Mouse (Mus musculus) neutrophil, adult 5-6 weeks (primary cell): Measurements from ENCODE around the gene Syt6. TPM values are rescaled to one million over a fixed set of nuclear protein-coding genes. Genes with fewer than 3 reads are reported as not detected.

Experiments used
- ATAC-seq: fragments of 151-379, 151-347 bp; 2 replicates; pipeline ENCODE4 v1.8.0; 2017; ENCODE audit warnings: mild to moderate bottlenecking, moderate TSS enrichment; ENCODE audit not compliant: insufficient number of reproducible peaks, poor library complexity, low FRiP score, severe bottlenecking; ENCODE audit errors: extremely low read depth
- total RNA-seq: library from RNA; stranded (forward); fragments of 200-1000 nt; gene quantifications from 2 replicates; pipeline ENCODE4 v1.2.3, GENCODE M21; 2017

The Syt6 gene
- total RNA-seq, 1 experiment from 2014 or later, result 0.47 TPM

DNA sequence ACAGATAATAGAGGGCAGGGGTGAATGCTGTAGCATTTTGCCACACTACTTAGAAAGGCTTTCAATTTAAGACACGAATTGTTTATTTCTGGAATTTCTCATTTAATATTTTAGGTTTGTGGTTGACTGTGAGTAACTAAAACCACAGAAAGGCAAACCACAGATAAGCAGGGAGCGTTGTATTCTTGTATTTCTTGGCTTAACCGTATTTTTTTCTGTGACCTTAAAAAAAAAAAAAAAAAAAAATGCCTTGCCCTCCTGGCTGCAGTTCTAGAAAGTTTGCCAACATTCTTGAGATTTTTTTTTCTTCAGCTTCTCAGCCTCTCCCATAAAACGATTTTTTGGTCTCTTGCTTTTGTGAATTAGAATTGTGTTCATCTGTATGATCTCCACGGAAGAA lies 18.6 kb downstream of the Syt6 start:
- ATAC-seq, result no peak

DNA sequence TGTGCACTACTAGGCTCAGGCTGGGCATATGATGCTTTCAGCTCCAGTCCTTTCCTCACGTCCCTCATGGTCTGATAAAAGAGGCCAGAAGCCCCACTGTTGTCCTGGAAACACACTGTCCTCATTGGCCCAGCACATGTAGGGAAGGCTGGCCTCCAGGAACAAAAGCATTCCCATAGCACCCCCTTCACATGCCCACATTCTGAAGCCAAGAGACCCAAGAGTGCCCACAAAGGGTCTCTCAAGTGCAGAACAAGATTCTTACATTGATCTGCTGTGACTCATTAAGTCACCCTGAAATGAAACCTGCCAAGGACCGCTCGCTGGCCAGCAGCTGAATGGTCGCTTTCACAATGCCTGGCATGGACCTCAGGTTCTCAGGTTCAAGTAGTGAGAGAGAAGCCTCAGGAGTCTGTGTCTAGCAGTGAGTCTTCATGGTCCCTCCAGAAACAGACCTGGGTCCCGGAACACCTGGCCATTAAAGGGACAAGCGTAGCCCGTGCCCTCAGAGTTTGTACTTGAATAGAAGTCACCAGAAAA lies 20.3 kb downstream of the Syt6 start:
- ATAC-seq, result no peak

DNA sequence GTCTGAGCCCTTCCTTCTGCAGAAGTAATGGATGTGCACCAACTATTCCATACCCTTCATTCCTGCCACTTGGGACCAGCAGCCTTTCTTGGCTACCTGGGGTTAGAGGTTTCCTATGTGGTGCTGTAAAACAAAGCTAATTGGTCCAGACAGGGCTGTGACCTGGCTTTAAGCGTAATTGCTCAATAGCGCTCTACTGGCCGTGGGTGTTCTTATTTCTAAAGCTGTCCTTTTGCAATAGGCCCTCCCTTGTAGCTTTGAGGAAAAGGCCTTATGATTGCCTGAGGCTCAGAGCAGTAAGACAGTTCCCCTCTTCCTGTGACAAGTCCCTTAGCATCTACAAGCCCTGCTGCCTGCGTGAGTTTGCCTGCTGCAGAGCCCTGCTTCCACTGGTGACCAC lies 22.6 kb downstream of the Syt6 start:
- ATAC-seq, result no peak

DNA sequence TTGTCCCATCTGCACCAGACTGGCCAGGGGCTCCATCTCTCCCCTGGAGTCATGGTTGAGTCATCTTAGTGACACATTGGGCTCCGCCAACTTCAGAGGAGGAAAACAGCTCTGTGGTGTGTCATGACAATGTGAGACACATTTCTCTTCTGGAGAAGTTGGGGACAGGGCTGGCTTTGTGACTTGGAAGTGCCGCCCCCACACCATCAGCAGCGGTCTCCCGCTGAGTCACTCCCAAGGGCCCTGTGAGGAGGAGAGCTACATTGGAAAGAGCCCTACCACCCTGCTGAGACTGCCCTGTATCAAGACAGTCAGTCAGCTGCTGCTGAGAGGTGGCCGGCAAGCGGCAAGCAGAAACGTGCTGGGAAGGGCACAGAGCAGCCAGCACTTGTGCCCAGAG lies 26.0 kb downstream of the Syt6 start:
- ATAC-seq, result no peak

DNA sequence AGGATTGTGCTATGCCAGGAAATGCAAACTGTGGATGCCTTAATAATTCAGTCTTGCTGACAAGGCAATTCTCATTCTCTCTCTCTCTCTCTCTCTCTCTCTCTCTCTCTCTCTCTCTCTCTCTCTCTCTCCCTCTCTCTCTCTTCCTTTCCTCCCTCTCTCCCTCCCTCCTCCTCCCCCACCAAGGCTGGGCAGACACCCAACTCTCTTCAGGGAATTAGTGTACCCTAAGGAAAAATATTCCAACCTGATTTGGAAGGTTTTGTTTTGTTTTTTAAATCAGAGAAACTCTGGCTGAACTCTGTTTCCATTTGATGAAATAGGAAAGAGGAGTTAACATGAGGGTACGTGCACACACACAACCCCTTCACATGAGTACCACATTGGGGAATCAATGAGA lies 26.5 kb downstream of the Syt6 start:
- no peak for ATAC-seq

DNA sequence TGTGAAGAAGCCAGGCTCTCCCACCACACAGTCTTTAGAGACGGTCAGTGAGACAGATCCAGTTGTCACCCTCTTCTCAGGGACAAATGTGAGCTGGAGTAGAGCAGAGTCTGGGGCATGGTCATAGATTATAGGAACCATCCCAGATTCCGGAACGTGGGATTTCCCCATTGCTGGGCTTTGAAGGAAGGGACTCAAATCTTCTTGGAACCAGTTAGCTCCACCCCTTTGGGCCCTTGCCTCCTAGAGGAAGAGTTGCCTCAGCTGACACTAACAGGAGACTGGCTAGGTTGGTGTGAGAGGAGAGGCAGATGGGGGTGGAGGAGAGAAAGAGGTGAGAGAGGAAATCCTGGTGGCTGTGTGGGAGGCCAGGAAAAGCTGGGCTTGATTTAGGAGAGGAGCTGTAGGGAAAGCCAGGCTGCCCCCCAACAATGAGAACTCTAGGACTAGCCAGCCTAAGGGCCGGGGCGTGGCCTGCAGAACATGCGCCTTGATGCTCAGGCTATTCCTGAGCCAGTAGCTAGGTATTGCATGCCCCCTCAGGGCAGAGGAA lies 31.1 kb downstream of the Syt6 start:
- ATAC-seq, result no peak

DNA sequence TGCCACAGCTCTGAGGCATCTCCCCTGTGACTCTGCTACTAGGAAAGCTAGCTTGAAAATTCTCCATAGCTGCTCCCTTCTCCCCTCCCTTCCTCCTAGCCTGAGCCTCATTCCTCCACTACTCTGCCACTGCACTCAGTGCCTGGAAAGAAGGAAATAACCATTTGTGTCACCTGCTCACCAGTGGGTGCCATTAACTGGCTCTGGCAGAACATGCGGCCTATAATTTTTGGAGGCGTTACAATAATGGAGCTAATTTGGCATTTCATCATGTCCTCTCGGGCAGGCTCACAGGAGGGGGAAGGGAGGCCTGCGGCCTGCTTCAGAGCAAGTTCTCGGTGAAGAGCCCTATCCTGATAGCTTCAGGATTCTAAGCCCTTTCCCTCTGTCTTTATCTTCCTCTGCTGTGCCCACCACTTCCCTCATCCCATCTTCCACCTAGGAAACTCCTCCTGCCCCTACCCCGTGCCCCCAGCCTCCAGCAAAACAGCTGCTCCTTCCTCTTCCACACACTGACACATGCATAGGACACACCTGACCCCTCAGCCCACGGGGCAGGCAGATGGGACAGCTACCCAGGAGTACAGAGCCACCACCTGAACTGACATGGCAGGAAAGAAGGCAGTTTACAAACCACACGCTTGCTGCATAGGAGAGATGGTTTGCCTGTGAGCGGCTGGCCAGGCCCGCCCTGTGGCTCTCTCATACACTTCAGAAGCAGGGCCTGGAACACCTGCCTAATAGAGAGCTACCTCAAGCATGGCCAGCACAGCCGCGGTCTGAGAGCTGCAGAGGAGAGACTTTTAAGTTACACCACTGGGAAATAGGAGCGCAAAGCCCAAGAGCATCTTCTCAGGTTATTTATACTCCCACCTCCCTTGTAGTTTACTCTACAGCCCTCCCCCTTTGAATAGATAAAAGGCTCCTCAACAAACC lies 31.9 kb downstream of the Syt6 start:
- no peak for ATAC-seq

DNA sequence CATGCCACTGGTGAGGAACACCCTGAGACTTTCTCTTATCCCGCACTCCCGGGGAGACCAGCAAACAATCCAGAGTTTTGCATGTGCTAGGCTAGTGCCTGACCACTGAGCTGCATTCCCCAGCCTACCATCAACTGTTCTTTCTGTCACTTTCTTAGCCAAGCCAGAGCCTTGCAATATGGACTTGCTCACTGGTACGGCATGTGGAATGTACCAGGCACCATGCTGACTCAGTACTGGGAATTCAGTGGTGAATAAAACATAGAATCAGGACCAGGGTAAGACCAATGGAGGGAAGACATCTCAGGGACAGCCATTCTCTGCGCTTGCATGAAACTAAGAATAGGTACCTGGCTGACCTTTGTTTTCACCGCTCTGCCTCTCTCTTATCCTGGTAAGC lies 35.2 kb downstream of the Syt6 start:
- ATAC-seq, result no peak

DNA sequence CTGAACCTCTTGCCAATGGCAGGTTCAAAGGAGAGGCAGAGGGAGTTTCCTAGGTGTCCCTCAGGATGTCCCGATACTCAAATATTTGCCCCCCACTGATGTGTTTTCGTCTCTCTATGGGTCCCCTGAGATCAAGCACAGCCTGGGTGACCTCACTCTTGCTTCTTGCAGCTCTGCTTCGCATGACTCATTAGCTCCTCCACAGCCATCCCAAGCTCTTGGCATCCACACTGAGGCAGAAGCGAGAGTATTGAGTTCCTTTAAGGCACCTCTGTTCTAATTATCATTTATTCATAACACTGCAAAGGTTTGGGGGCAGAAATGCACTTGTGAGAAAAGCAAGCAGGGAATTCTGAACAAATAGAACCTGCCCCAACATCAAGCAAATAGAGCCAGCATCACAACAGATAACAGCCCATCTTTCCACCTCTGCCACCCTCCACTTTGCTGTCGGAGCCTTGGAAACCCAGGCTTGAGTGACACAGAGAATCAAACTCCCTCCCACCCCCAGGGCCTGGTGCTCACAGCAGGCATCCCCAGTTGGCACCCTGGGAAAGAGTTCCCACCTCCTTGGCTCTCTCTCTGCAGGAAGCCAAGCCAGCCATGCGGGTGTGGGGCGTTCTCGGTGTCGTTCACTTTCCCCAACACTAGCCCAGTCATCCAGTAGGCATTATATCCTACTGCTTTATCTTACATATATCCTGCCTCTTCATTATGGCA lies 37.8 kb downstream of the Syt6 start:
- no peak for ATAC-seq

DNA sequence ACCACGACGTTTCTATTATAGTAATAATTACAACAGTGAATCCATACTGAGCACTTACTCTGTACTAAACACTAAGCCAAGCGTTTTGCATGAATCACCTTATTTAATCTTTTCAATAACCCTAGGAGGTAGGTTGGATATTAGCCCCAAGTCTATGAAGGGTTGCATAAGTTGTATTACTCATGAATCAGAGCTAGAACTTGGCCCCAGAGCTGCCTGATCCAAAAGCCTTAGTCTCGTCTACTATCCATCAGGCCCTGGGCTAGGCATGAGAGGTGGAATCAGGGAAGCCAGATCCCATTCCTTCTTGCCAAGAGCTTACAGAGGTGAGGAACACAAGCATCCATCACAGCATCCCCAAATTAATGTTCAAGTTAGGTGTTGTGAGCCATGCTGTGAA lies 40.6 kb downstream of the Syt6 start:
- no peak for ATAC-seq

DNA sequence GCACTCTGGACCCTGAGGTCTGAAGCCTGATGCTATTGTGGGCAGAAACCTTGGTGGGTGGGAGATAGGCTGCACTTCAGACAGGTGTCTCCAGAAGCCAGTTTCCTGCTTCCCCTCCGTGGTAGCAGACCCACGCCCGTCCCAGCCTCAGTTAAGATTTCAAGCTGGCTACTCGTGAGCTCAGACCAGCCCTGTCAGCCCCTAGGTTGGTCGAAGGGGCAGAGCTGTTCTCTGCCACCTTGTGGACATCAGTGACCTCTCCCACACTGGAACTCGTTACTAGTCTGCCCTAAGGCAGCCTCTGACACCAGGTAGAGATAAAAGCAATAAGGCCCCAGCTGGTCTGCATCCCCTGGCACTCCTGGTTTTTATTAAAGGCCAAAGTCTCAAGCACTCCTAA lies 42.0 kb downstream of the Syt6 start:
- no peak for ATAC-seq

DNA sequence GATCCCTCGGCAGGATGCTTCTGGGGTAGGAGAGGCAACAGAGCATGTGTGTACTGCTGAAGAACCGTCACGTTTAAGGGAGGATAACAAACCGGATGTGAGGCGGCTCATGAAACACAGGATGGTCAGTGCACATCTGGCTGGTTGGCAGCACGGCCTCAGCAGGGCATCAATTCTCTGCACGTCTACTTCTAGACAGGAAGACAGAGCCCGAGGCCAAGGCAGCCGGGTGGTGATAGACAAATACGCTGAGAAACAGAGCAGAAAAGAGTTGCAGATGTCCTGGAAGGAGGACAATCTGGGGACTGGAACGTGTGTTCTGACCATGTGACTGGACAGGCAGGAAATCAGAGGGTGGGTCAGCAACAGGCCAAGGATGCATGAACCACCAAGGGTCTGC lies 45.1 kb downstream of the Syt6 start:
- no peak for ATAC-seq

DNA sequence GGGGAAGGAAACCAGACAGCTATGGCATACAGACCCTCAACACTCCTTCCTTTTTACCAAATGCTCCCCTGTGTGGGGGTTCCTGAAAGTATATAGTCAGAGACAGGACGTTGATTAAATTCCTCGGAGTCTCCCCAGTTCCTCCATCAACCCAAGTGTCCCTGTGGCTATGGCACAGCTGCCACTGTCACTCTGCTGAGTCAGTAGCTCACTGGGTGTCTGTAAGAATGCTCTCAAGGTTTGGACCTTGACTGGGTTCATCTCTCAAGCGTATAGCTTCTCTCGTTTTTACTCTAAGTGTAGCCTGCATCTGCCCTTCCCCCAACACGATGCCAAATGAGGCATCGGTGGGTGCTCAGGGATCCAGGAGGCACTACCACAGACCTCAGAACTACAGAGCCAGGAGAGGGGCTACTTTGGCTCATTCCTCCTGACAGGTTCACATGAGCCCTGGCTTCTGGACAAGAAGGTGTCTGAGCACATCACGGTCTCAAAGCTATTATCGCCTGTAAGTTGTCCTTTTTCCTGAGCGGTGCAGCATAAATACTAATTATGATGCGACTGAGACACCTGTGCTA lies 49.0 kb downstream of the Syt6 start:
- ATAC-seq, result no peak

DNA sequence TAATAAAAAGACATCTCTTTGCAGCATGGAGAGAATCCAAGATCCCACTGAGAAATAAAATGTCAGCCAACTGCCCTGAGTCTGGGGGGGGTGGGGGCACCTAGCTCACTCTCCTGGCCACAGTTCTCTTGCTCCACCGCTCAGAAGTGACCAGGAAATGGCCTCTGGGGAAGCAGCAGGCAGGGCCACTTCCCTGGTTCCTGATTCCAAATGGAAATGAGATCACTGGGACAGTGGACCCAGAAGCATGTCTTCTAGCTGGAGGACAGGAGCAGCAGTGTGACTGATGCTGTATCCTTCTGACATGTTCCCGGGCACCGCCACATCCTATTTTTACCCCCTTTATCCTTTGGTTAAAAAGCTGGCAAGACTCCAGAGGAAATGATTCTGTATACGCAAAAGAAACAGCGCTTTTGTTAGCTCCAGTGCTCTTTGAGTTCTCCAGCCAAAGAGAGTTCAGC lies 49.6 kb downstream of the Syt6 start:
- ATAC-seq, result no peak

DNA sequence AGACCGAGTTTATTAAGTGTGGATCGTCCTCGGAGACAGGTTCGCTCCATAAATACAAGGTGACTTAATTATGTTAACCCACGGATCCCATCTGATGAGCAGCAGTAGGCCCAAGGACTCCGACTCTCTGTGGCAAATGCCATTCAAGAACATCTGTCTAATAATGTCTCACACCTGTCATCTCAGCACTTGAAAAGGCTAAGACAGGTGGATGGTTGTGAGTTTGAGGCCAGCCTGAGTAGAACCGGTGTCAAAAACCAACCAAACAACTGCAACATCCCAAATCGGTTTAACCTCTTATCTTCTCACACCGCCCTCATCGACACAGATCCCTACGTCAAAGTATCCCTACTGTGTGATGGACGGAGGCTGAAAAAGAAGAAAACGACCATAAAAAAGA lies 50.1 kb downstream of the Syt6 start:
- no peak for ATAC-seq

DNA sequence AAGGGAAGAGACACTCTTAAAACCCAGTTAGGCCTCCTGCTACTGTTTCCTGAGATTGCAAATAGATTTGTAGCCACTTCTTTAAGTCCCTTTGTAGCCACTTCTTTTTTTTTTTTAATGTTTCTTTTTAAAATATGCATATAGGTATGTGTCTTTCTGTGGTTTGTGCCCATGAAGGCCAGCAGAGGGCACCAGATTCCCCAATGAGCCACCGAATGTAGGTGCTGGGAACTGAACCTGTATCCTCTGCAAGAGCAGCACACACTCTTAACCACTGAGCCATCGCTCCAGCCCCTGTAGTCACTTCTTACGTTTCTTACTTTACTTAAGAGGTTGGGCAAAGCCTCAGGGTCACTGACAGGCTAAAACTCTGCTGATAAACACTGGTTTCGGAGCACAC lies 51.5 kb downstream of the Syt6 start:
- no peak for ATAC-seq

DNA sequence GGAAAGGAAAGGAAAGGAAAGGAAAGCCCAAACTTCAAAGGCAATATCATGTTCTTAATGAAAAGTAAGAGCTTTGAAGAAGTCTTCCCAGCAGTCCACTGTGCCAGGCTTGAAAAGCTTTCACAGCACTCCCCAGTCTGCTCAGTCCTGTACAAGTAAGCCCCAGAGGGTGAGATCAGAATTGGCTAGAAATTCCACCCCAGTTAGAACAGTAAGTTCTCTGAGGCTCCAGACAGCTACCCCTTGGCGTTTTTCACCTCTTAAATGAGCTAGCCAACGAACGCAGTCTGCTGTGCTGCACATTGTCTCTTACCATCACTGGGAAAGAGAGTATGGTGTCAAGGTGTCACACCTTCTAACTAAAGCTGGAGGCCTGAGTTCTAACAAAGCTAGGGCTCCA lies 52.6 kb downstream of the Syt6 start:
- no peak for ATAC-seq

DNA sequence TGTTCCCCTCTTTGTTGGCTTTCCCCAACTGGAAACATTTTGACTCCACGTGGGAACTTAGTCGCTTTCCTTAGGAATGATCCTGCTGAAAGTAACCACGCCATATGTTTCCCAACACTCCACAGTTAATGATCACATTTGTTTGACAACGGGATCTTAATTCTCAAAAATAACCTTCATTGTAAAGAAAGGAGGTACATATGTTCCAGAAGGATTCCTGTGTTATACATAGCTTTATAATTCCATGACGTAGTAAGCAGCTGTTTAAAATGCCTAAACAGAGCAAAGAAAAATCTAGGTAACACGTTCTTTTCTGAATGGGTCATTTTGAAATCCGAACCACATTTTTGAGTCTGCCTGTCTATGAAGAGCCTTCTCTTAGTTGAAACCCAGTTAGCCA lies 58.1 kb downstream of the Syt6 start:
- ATAC-seq, result no peak

DNA sequence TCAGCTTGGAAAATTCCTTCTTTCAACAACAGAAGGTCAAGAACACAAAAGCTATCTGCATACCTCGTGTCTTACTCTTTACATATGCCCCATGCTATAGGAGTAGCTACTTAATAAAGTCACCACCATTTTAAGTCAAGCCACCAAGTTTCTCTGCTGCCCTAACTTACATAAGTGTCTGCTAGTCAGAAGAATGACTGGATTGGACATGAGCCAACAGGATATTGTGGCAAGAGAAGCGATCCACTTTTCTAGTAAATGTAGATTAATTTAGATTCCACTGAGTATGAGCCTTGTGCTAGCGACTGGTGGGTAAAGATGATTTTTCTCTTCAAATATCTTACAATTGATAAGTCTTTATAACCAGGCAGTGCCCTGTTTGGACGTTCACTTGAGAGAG lies 58.8 kb downstream of the Syt6 start:
- no peak for ATAC-seq
